Mouse (Mus musculus) embryonic fibroblast, embryonic 13.5 days (primary cell): ENCODE data around the gene Oas1f.
"Not testable (repeated sequence)": the region's sequence is repeated elsewhere in the genome, so short reads cannot be mapped to it uniquely, and the experiment has no call there.

Experiments
- CTCF ChIP-seq: IDR thresholded peaks from 2 replicates; pipeline ENCODE4 v1.5.1; 2011; ENCODE audit warnings: mild to moderate bottlenecking, control low read depth, low read length, moderate library complexity, borderline replicate concordance; ENCODE audit not compliant: insufficient read depth
- POLR2A ChIP-seq: IDR thresholded peaks from 2 replicates; pipeline ENCODE4 v1.6.1; 2011; ENCODE audit warnings: low read depth, mild to moderate bottlenecking, control low read depth, low read length, moderate library complexity

GRCm38 (mm10) chr5:120887413-120887812 is 40.2 kb downstream of the Oas1f start, which contains the start of gene Oas1g:
- TF ChIP-seq POLR2A, CTCF: not testable (repeated sequence)
